Mouse (Mus musculus) natural killer cell, adult 2 months (primary cell): Measurements from ENCODE around the gene Dag1.

Source experiments
- DNase-seq, 2 experiments: peaks; one replicate each; pipeline ENCODE4 v3.0.0; 2022; ENCODE audit warnings: low spot score in 2 of 2

Gene Dag1

GRCm38 (mm10) chr9:108188511-108188910, 75.2 kb downstream of the Dag1 start:
- no peak for DNase-seq

GRCm38 (mm10) chr9:108187616-108188015, 76.1 kb downstream of the Dag1 start:
- no peak for DNase-seq

DNA sequence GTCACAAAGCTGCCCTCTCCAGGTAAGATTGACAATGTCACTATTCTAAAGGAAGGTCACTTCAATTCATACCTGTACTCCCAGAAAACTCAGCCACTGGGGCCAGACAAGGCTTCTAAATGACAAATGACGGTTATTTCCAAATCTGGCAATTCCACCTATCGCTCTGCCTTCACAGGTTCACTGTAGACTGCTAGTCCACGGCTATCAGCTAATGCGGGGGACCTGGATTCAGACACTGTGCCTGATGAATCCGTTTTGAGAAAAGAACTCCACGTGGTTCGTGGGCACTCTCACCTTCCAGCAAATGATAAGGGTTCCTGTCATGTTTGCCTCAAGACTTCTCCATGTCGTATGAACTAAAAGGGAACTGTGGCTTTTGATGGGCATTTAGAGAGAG, 78.0 kb downstream of the Dag1 start:
- no peak for DNase-seq

GRCm38 (mm10) chr9:108183531-108183994, 80.2 kb downstream of the Dag1 start:
- DNase-seq, result no peak

GRCm38 (mm10) chr9:108182806-108183506, 80.8 kb downstream of the Dag1 start:
- no peak for DNase-seq

DNA sequence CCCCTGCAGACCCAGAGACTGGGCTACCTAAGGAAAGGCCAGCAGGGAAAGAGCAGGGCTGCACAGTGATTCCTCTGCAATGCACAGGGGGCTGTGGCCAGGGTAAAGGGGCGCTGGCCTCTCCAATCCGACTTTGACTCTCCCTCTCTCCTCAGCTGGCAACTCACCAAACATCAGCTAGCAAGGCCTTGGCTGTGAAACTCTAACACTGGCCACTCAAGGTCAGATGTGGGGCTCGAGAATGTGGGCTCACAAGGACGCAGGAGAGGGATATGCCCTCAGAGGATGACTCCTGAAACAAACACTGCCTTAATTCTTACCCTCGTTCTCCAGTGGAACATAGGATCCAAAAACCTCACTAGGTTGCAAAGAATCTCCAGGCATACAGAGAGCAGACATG, 85.4 kb downstream of the Dag1 start:
- DNase-seq, result no peak

GRCm38 (mm10) chr9:108175116-108175838, 88.5 kb downstream of the Dag1 start:
- no peak for DNase-seq

GRCm38 (mm10) chr9:108172777-108173350, 90.9 kb downstream of the Dag1 start:
- DNase-seq, result no peak

DNA sequence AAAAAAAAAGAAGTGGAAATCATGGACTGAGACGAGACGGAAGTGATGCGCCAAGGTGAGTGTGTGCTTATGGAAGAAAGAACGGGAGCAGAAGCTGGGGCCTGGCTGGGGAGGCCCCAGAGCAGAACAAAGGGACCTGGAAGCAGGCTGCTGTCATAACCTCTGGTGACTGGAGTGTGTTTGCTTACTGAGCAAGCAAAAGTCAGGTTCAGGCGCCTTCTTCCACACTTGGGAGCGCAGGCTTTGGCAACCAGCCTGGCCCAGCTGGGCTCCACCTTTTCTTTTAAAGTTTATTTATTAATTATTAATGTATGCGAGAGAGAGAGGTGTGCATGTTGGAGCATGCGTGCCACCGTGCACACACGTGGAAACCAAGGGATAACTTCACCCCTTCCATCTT, 94.0 kb downstream of the Dag1 start:
- DNase-seq, result no peak

DNA sequence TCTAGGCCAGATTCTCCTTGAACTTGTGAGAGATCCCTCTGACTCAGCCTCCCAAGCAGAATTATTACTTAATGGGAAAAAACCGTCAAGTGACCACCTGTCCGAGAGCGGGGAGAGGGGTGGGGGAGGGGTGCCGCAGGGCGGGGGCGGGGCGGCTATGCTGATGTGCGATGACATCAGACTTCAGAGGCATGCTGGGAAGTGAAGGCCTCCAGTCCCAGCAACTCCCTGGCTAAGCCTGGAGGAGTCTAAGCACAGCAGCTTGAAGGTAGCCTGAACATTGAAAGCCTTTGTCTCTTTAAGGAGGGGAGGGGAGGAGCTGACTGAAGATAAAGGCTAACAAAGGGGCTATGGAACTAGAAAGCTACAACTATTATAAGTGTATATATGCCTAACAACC, 98.6 kb downstream of the Dag1 start:
- DNase-seq, result no peak

DNA sequence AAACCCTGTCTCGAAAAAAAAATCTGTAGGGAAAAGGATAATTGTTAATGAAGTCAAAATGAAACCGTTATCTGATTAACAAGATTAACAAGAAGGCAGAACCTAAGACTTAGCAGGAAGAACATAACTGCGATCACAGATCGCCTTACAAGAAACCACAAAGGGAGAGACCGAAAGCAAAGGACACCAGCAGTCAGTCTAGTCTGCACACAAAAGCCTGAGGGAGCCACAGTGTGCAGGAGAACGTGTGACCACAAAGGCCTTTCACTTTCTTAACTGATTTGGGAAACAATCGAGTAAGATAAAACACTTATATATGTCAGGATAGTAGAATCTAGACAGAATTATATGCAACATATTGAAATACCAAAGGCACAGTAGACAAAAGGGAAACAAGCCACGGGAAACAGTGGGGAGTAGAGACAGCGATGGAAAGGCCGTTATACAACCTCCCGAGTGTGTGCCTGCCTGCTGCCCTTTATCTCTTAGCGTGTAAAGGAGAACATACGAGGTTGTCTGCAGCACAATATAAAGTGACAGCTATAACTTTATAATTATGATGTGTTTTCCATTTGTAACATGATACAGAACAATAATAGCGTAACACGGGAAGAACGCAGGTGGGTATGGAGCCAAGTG, 100.0 kb downstream of the Dag1 start:
- DNase-seq, result peak; percentile 24 to 31

DNA sequence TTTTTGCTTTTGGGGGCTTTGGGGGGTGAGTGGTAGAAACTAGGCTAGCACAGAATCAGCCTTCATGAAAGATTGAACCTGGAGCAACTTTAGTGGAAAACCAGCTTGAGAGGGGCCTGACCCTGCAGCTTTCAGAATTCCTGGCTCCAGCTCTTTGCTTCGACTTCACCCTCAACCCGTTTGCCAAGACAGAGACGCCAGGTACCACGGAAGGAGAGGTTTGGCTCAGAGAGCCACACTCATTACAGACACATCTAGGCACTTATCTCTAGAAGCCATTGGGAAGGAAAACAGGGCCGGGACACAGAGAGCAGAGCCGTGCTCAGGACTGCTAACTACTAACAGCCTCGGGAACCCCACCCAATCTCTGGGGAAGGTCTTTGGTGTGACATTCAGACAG, 105.9 kb downstream of the Dag1 start:
- DNase-seq, result no peak

- DNase-seq, result no peak
Measured at GRCm38 (mm10) chr9:108157451-108157850, 106.3 kb downstream of the Dag1 start.

DNA sequence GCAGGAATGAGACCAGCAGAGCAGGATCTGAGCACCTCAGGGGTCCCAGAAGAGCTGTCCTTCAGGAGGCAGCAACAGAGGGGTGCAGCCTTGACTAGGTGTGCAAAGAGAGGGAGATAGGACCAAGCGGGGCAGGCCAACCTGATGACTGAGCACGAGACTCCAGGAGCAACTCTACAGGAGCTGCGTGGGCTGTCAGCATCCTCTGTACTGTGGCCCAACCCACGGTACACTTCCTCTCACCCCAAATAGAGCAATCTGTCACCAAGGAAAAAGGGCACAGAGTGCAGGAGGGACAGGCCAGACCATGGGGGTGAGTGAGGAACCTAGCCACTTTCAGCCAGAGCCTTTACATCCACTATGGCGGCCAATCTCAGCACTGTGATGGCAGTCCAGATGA, 107.0 kb downstream of the Dag1 start:
- no peak for DNase-seq

GRCm38 (mm10) chr9:108154814-108155213, 108.9 kb downstream of the Dag1 start:
- DNase-seq, result no peak
